In the genomic region with DNA sequence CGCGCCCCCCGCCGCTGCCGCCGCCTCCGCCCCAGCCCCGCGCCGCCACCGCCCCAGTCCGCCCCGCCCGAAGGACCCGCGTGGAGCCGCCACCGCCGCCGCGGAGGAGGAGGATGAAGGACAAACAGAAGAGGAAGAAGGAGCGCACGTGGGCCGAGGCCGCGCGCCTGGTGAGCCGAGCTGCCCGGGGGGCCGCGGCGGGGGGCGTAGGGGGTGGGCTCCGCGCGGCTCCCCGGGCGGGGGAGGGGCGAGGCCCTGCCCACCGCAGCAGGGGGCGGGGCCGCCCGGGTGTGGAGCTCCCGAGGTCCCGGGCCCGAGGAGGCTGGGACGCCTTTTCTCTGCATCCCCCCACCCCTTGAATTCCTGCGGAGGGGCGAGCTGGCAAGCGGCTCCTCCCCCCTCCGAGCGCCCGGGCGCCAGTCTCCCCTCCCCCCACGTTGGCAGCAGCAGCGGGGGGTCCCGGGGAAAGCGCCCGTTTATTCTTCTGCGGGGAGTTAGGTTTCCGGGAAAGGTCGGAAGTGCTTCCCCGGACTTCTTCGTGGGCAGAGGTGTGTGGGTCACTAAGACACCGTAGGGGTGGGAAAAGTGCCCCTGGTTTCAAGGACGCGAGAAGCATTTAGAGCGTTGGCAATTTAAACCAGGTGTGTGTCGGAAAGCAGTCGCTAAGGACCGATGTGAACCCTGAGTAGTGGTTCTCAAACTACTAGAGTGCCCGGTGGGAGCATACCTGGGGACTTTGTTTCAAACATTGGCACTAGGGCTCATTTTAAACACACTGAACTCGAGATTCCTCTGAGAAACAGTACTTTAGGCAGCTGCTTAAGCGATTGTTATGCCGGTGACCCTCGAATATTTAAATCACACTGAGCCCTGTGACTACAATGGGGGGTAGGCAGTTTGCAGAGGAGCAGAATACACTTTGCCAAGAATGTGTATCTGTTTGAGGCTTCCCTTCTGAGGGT, we compare ENCODE assay signal across 8 mouse cellular contexts. TPM values are rescaled to one million over a fixed set of nuclear protein-coding genes. Genes with fewer than 3 reads are reported as not detected.
DNase-seq lines count a peak whose midpoint lies in the region; ATAC-seq and TF ChIP-seq lines count a peak whose summit lies in the region.

No protein-coding gene starts in this region.

- TF ChIP-seq POLR2A in cortical plate, adult 2 months (IDR thresholded peaks at IDR 0.05; ENCODE audit: extremely low read depth, insufficient read depth, low read length): no peak

- H3K27me3 ChIP-seq in intestine, postnatal 0 days (replicated peaks; ENCODE audit: control insufficient read depth, insufficient read depth, low read length): no peaks in the 10 kb centered on the region
- no peaks in the 10 kb centered on the region for H3K27me3 ChIP-seq in liver, embryonic 13.5 days
- H3K27me3 ChIP-seq in stomach, embryonic 16.5 days (ENCODE audit: control insufficient read depth, insufficient read depth, low read length): no peaks in the 10 kb centered on the region

- no peaks in the 10 kb centered on the region for H3K36me3 ChIP-seq in intestine, postnatal 0 days (ENCODE audit: control insufficient read depth, insufficient read depth)
- peaks cover 5% of the 10 kb centered on the region; the same call in 1 of the 2 replicates for H3K36me3 ChIP-seq in liver, embryonic 13.5 days
- no peaks in the 10 kb centered on the region for H3K36me3 ChIP-seq in stomach, embryonic 16.5 days (ENCODE audit: control insufficient read depth, insufficient read depth, low read length)

- peak; percentile 9; the same call in 1 of the 2 replicates for ATAC-seq in intestine, postnatal 0 days
- ATAC-seq in liver, embryonic 13.5 days (ENCODE audit: low read depth): peak; percentile 42
- ATAC-seq in stomach, embryonic 16.5 days (ENCODE audit: insufficient read depth, low FRiP score): peak; percentile 75

- intact Hi-C loops in left cerebral cortex, adult 2 months (cut with DNase I): loop anchor here (2.0 kb wide), 2 partner anchors 42 to 98 kb away; no protein-coding TSS in a partner anchor

- peak overlapping the region; percentile 94 for H3K4me3 ChIP-seq in left cerebral cortex, adult 2 months
- H3K4me3 ChIP-seq in cortical plate, adult 2 months (ENCODE audit: insufficient read depth, low read length): peak overlapping the region; percentile 66
- H3K4me3 ChIP-seq in intestine, postnatal 0 days (ENCODE audit: low read depth, low read length): peak overlapping the region; percentile 97
- peak overlapping the region; percentile 92 for H3K4me3 ChIP-seq in liver, embryonic 13.5 days (replicated peaks)
- H3K4me3 ChIP-seq in stomach, embryonic 16.5 days (replicated peaks; ENCODE audit: low read length): peak overlapping the region; percentile 90

- peak; percentile 21 to 51 for DNase-seq in left cerebral cortex, adult 2 months (ENCODE audit: extremely low spot score in 1 of 2, low spot score in 2 of 2)
- no peak for DNase-seq in left cerebral cortex, adult 11 months (ENCODE audit: low spot score)
- peak; percentile 98 for DNase-seq in heart, adult 11 months
- peak; percentile 58 for DNase-seq in liver, embryonic 13.5 days
- DNase-seq in neural tube, embryonic 10.5 days (ENCODE audit: extremely low spot score, low spot score): peak; percentile 85

- H3K4me1 ChIP-seq in cortical plate, adult 2 months (ENCODE audit: control insufficient read depth, insufficient read depth, low read length): peaks cover 7% of the 10 kb centered on the region; the same call in 1 of the 2 replicates
- H3K4me1 ChIP-seq in intestine, postnatal 0 days (replicated peaks; ENCODE audit: control insufficient read depth, insufficient read depth, low read length): peaks cover 16% of the 10 kb centered on the region
- H3K4me1 ChIP-seq in liver, embryonic 13.5 days (replicated peaks): peaks cover 77% of the 10 kb centered on the region
- H3K4me1 ChIP-seq in stomach, embryonic 16.5 days (ENCODE audit: control insufficient read depth, insufficient read depth, low read length): peaks cover 22% of the 10 kb centered on the region

- TF ChIP-seq CTCF in left cerebral cortex, adult 2 months (IDR thresholded peaks at IDR 0.05): no peak
- no peak for TF ChIP-seq CTCF in cortical plate, adult 2 months (IDR thresholded peaks at IDR 0.05; ENCODE audit: extremely low read depth, insufficient read depth, low read length)
- TF ChIP-seq CTCF in intestine, postnatal 0 days (IDR thresholded peaks at IDR 0.05; ENCODE audit: low read depth): no peak

- peak overlapping the region; percentile 93 for H3K9ac ChIP-seq in intestine, postnatal 0 days (ENCODE audit: low read depth, low read length)
- peak overlapping the region; percentile 97 for H3K9ac ChIP-seq in liver, embryonic 13.5 days
- peak overlapping the region; percentile 98 for H3K9ac ChIP-seq in stomach, embryonic 16.5 days (ENCODE audit: low read length)

- peak overlapping the region; percentile 87 for H3K27ac ChIP-seq in left cerebral cortex, adult 2 months
- peak overlapping the region; percentile 42; the same call in 1 of the 2 replicates for H3K27ac ChIP-seq in cortical plate, adult 2 months (ENCODE audit: insufficient read depth, low read length)
- H3K27ac ChIP-seq in intestine, postnatal 0 days (ENCODE audit: low read depth, low read length): peak overlapping the region; percentile 98
- peak overlapping the region; percentile 96 for H3K27ac ChIP-seq in liver, embryonic 13.5 days
- peak overlapping the region; percentile 99 for H3K27ac ChIP-seq in stomach, embryonic 16.5 days (ENCODE audit: low read length)

- under 1% methylated on average over 31 of the region's 76 CpGs for WGBS in intestine, postnatal 0 days
- under 1% methylated on average over 56 of the region's 76 CpGs for WGBS in liver, embryonic 13.5 days (ENCODE audit: insufficient replicate concordance)
- under 1% methylated on average over 59 of the region's 76 CpGs for WGBS in stomach, embryonic 16.5 days

- H3K4me2 ChIP-seq in intestine, postnatal 0 days (replicated peaks; ENCODE audit: low read depth): peak overlapping the region; percentile 85
- H3K4me2 ChIP-seq in liver, embryonic 13.5 days: peak overlapping the region; percentile 70
- H3K4me2 ChIP-seq in stomach, embryonic 16.5 days (ENCODE audit: low read depth, low read length): peak overlapping the region; percentile 73

- H3K9me3 ChIP-seq in intestine, postnatal 0 days (ENCODE audit: control insufficient read depth): no peaks in the 10 kb centered on the region
- H3K9me3 ChIP-seq in liver, embryonic 13.5 days (replicated peaks): no peaks in the 10 kb centered on the region
- no peaks in the 10 kb centered on the region for H3K9me3 ChIP-seq in stomach, embryonic 16.5 days (replicated peaks; ENCODE audit: control insufficient read depth, low read length)

RNA-seq across cellular contexts. Expression of gene Asxl1, which starts 0.9 kb away (rescaled TPM):
- 10 to 100 TPM; 35.6 to 38.9 TPM for total RNA-seq in left cerebral cortex, adult 2 months (2021)
- polyA plus RNA-seq in cortical plate, adult 2 months (2012; rRNA removed): 20.1 and 21.9 TPM in 2 replicates
- polyA plus RNA-seq in intestine, postnatal 0 days (2015; fragmentation: Nextera tagmentation; extraction: Ambion mirVana): 6.7 and 7.4 TPM in 2 replicates
- polyA plus RNA-seq in liver, embryonic 13.5 days (2015; fragmentation: Nextera tagmentation; extraction: Ambion mirVana): 5.6 and 5.9 TPM in 2 replicates
- 6.4 and 7.2 TPM in 2 replicates for polyA plus RNA-seq in stomach, embryonic 16.5 days (2015; fragmentation: Nextera tagmentation; extraction: Ambion mirVana)

RNA-seq across cellular contexts. Expression of gene Kif3b, which starts 55.3 kb away (rescaled TPM):
- 10 to 100 TPM; 55.7 to 57.3 TPM for total RNA-seq in left cerebral cortex, adult 2 months (2021)
- 34.3 and 34.6 TPM in 2 replicates for polyA plus RNA-seq in cortical plate, adult 2 months (2012; rRNA removed)
- 8.1 and 8.2 TPM in 2 replicates for polyA plus RNA-seq in intestine, postnatal 0 days (2015; fragmentation: Nextera tagmentation; extraction: Ambion mirVana)
- 1.8 and 2.2 TPM in 2 replicates for polyA plus RNA-seq in liver, embryonic 13.5 days (2015; fragmentation: Nextera tagmentation; extraction: Ambion mirVana)
- polyA plus RNA-seq in stomach, embryonic 16.5 days (2015; fragmentation: Nextera tagmentation; extraction: Ambion mirVana): 6.7 TPM in 2 replicates

Comparison
In these comparisons a context has a peak if more than half of its experiments do, and no peak if none do; other contexts are left out.
1. H3K27ac ChIP-seq: peak in every context shown above with its lines; median percentile 99 in stomach, embryonic 16.5 days; 98 in intestine, postnatal 0 days; 96 in liver, embryonic 13.5 days; 87 in left cerebral cortex, adult 2 months; 42 in cortical plate, adult 2 months.
2. ATAC-seq: peak in every context shown above with its lines; median percentile 75 in stomach, embryonic 16.5 days; 42 in liver, embryonic 13.5 days; 9 in intestine, postnatal 0 days.